Mouse (Mus musculus) spleen, adult 2 months (tissue): ENCODE results near the gene Opn1sw.

Source experiments
- CTCF ChIP-seq: fragments of 200-500 bp; IDR thresholded peaks from 2 replicates; pipeline ENCODE4 v1.5.1; 2011; ENCODE audit warnings: mild to moderate bottlenecking, inconsistent platforms; ENCODE audit not compliant: insufficient read depth, insufficient read length, insufficient replicate concordance; ENCODE audit errors: extremely low read depth
- POLR2A ChIP-seq: fragments of 200-500 bp; IDR thresholded peaks from 2 replicates; pipeline ENCODE4 v1.6.1; 2011; ENCODE audit warnings: low read depth, low read length, inconsistent platforms

DNA sequence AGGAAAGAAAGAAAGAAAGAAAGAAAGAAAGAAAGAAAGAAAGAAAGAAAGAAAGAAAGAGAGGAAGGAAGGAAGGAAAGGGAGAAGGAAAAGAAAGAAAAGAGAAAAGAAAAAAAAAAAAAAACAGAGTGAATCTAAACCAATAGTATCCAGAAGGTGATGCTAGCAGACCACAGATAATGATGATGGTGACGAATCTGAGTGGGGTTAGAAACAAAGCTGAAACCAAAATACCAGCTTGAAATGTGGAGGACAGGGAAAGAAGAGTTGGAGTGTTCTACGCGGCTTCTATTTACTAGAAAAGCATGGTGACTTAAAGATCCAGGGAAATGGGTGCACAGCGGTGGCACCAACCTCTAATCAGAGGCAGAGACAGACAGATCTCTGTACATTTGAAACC lies 3.5 kb upstream of the Opn1sw start:
- no peak for TF ChIP-seq POLR2A
- TF ChIP-seq CTCF = no peak
